Comparison of ENCODE assay signal across 8 mouse cellular contexts in the genomic region with DNA sequence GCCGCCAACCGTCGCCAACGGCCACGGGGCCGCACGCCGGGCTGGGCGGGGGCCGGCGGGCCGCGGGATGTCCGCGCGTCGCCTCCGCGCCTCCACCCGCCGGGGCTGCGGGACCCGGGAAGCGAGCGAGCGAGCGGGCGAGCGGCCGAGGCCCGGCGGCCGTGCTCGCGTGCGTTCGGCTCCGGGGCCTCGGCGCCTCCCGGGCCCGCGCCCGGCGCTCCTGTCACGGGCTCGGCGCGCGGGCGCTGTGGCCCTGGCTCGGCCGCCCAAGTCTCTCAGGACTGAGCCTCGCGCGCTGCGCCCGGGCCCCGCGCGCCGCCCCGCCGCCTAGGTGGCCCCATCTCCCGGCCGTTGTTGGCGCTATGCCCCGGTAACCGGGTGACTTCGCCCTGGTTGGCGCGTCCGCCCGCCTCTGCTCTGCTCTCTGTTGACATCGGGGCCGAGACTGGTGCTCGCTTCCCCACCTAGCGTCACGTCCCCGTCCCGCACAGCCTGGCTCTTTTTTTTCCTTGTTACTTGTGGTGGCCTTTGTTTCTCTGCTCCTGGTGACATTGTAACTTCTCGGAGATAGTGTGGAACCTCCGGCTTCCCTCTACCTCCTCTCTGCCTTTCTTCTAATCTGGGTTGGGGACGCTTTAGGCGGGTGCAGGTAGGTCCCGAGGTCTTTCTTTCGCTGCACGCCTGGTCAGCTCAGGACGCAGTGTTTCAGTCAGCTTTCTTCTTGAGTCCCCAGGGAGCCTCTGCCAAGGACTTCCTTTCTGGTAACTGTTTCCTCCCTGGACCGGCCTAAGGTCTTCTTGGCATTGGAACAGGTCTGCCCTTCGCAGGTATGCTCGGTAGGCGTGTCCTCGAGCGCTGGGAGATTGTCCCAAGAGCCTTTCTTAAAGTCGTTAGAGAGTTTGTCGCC. TPM values are rescaled to one million over a fixed set of nuclear protein-coding genes. Genes with fewer than 3 reads are reported as not detected.
A peak's percentile ranks its signal among the peaks of the same experiment; 100 is the strongest.
DNase-seq lines count a peak whose midpoint lies in the region; ATAC-seq and TF ChIP-seq lines count a peak whose summit lies in the region.

No protein-coding gene starts in this region.

- peak overlapping the region; percentile 99 for H3K9ac ChIP-seq in heart, embryonic 13.5 days
- H3K9ac ChIP-seq in kidney, postnatal 0 days (ENCODE audit: low read depth, low read length), result peak overlapping the region; percentile 100
- peak overlapping the region; percentile 98 for H3K9ac ChIP-seq in liver, embryonic 15.5 days
- H3K9ac ChIP-seq in neural tube, embryonic 13.5 days, result peak overlapping the region; percentile 99

- peak overlapping the region; percentile 43 for H3K27ac ChIP-seq in embryonic fibroblast, embryonic 13.5 days (ENCODE audit: insufficient read depth, low read length)
- H3K27ac ChIP-seq in heart, embryonic 13.5 days (replicated peaks), result peak overlapping the region; percentile 97
- H3K27ac ChIP-seq in kidney, postnatal 0 days, result peak overlapping the region; percentile 99
- H3K27ac ChIP-seq in liver, embryonic 15.5 days (replicated peaks), result peak overlapping the region; percentile 98
- H3K27ac ChIP-seq in neural tube, embryonic 13.5 days (replicated peaks), result peak overlapping the region; percentile 98

- peak overlapping the region; percentile 97 for H3K4me2 ChIP-seq in heart, embryonic 13.5 days
- H3K4me2 ChIP-seq in kidney, postnatal 0 days (ENCODE audit: low read length), result peak overlapping the region; percentile 63
- H3K4me2 ChIP-seq in liver, embryonic 15.5 days, result peak overlapping the region; percentile 94
- H3K4me2 ChIP-seq in neural tube, embryonic 13.5 days, result peak overlapping the region; percentile 97

- H3K4me3 ChIP-seq in C2C12 (ENCODE audit: insufficient read depth, poor library complexity, severe bottlenecking), result peak overlapping the region; percentile 97
- peak overlapping the region; percentile 82 for H3K4me3 ChIP-seq in embryonic fibroblast, embryonic 13.5 days (ENCODE audit: insufficient read depth, low read length)
- peak overlapping the region; percentile 86 for H3K4me3 ChIP-seq in heart, embryonic 13.5 days
- peak overlapping the region; percentile 96 for H3K4me3 ChIP-seq in kidney, postnatal 0 days (replicated peaks; ENCODE audit: low read depth, low read length)
- peak overlapping the region; percentile 93 for H3K4me3 ChIP-seq in liver, embryonic 15.5 days (replicated peaks)
- peak overlapping the region; percentile 95 for H3K4me3 ChIP-seq in neural tube, embryonic 13.5 days

- peak overlapping the region; percentile 92 for H3ac ChIP-seq in C2C12 (ENCODE audit: control insufficient read depth, insufficient read length, low read depth)

- TF ChIP-seq CTCF in C2C12 (IDR thresholded peaks at IDR 0.05; ENCODE audit: control insufficient read depth, insufficient read depth, insufficient read length), result no peak
- TF ChIP-seq CTCF in embryonic fibroblast, embryonic 13.5 days (IDR thresholded peaks at IDR 0.05; ENCODE audit: borderline replicate concordance, insufficient read depth, low read length), result 0 out of 2 replicates have a peak, but pooled peaks have one; percentile 2
- TF ChIP-seq CTCF in kidney, postnatal 0 days (IDR thresholded peaks at IDR 0.05; ENCODE audit: low read depth), result peak; percentile 33; the same call in 1 of the 2 replicates

- H3K79me3 ChIP-seq in C2C12 (ENCODE audit: low read depth), result peaks cover 33% of the 10 kb centered on the region

- DNase-seq in adrenal gland, postnatal 25 days, result peak; percentile 77
- peak; percentile 67 for DNase-seq in kidney, postnatal 0 days (ENCODE audit: low spot score)
- peak; percentile 78 for DNase-seq in thymus, postnatal 14 days

- peaks cover 25% of the 10 kb centered on the region for H3K36me3 ChIP-seq in C2C12 (ENCODE audit: control insufficient read depth, insufficient read depth)
- H3K36me3 ChIP-seq in heart, embryonic 13.5 days, result peaks cover 33% of the 10 kb centered on the region
- H3K36me3 ChIP-seq in kidney, postnatal 0 days (ENCODE audit: insufficient read depth, low read length), result 0 out of 2 replicates have a peak, but pooled peaks cover 7% of the 10 kb centered on the region
- H3K36me3 ChIP-seq in liver, embryonic 15.5 days (replicated peaks), result peaks cover 27% of the 10 kb centered on the region
- H3K36me3 ChIP-seq in neural tube, embryonic 13.5 days, result peaks cover 25% of the 10 kb centered on the region

- peaks cover 11% of the 10 kb centered on the region for H3K4me1 ChIP-seq in embryonic fibroblast, embryonic 13.5 days (ENCODE audit: control insufficient read depth, insufficient read depth, low read length)
- peaks cover 73% of the 10 kb centered on the region for H3K4me1 ChIP-seq in heart, embryonic 13.5 days
- peaks cover 30% of the 10 kb centered on the region for H3K4me1 ChIP-seq in kidney, postnatal 0 days (replicated peaks; ENCODE audit: insufficient read depth, low read length)
- peaks cover 85% of the 10 kb centered on the region for H3K4me1 ChIP-seq in liver, embryonic 15.5 days (replicated peaks)
- peaks cover 64% of the 10 kb centered on the region for H3K4me1 ChIP-seq in neural tube, embryonic 13.5 days (replicated peaks)

- no peaks in the 10 kb centered on the region for H3K9me3 ChIP-seq in heart, embryonic 13.5 days
- H3K9me3 ChIP-seq in kidney, postnatal 0 days (replicated peaks; ENCODE audit: low read length), result no peaks in the 10 kb centered on the region
- H3K9me3 ChIP-seq in liver, embryonic 15.5 days (replicated peaks), result no peaks in the 10 kb centered on the region
- no peaks in the 10 kb centered on the region for H3K9me3 ChIP-seq in neural tube, embryonic 13.5 days

- no peak; the same call in 1 of the 2 replicates for TF ChIP-seq POLR2A in embryonic fibroblast, embryonic 13.5 days (IDR thresholded peaks at IDR 0.05; ENCODE audit: low read depth, low read length)

- peaks cover 48% of the 10 kb centered on the region for H3K79me2 ChIP-seq in C2C12 (ENCODE audit: control insufficient read depth, insufficient read depth)

- H3K27me3 ChIP-seq in C2C12 (ENCODE audit: control insufficient read depth, insufficient read depth, insufficient read length), result no peaks in the 10 kb centered on the region
- no peaks in the 10 kb centered on the region for H3K27me3 ChIP-seq in heart, embryonic 13.5 days (replicated peaks)
- H3K27me3 ChIP-seq in kidney, postnatal 0 days (ENCODE audit: insufficient read depth, low read length), result no peaks in the 10 kb centered on the region
- H3K27me3 ChIP-seq in liver, embryonic 15.5 days, result no peaks in the 10 kb centered on the region
- no peaks in the 10 kb centered on the region for H3K27me3 ChIP-seq in neural tube, embryonic 13.5 days

- under 1% methylated on average over 94 of the region's 97 CpGs for WGBS in heart, embryonic 13.5 days
- WGBS in kidney, postnatal 0 days, result under 1% methylated on average over 57 of the region's 97 CpGs
- under 1% methylated on average over 97 of the region's 97 CpGs for WGBS in liver, embryonic 15.5 days (ENCODE audit: insufficient replicate concordance)
- 2% methylated on average over 60 of the region's 97 CpGs for WGBS in neural tube, embryonic 13.5 days

- no peak; the same call in 1 of the 2 replicates for ATAC-seq in heart, embryonic 13.5 days (ENCODE audit: extremely low read depth, insufficient number of reproducible peaks, low FRiP score, low TSS enrichment)
- peak; percentile 1; the same call in 1 of the 2 replicates for ATAC-seq in kidney, postnatal 0 days (replicated peaks; ENCODE audit: low FRiP score, low read depth)
- ATAC-seq in liver, embryonic 15.5 days (ENCODE audit: insufficient read depth), result peak; percentile 4
- ATAC-seq in neural tube, embryonic 13.5 days (ENCODE audit: low read depth), result peak; percentile 16

TF ChIP-seq in C2C12, 6 proteins besides CTCF, POLR2A, EP300 and RAD21:
- TF ChIP-seq CEBPB (IDR thresholded peaks at IDR 0.05; ENCODE audit: low read depth) (no peak), USF1 (IDR thresholded peaks at IDR 0.05; ENCODE audit: low read depth) (no peak), MYOD1 (IDR thresholded peaks at IDR 0.05; ENCODE audit: control insufficient read depth, insufficient read length, low read depth) (no peak), MYOG (IDR thresholded peaks at IDR 0.05; ENCODE audit: control insufficient read depth, extremely low read depth, insufficient read length) (no peak), MAX (IDR thresholded peaks at IDR 0.05) (no peak), FOSL1 (IDR thresholded peaks at IDR 0.05; ENCODE audit: insufficient read depth, low read length, poor library complexity, severe bottlenecking) (no peak)

RNA-seq across cellular contexts. Expression of a gene that starts 1.5 kb away (rescaled TPM):
- 25.9 TPM for polyA plus RNA-seq in C2C12 (2012; fragmentation: generic; extraction: Trizol)
- 33.2 and 35.7 TPM in 2 replicates for total RNA-seq in adrenal gland, postnatal 25 days (2021)
- 32.1 and 38.9 TPM in 2 replicates for polyA plus RNA-seq in embryonic fibroblast, embryonic 13.5 days (2011; ENCODE audit: insufficient read length, low read depth, missing spikeins)
- 23.1 and 30.4 TPM in 2 replicates for polyA plus RNA-seq in heart, embryonic 13.5 days (2015; fragmentation: Nextera tagmentation; extraction: Ambion mirVana)
- polyA plus RNA-seq in kidney, postnatal 0 days (2015; fragmentation: Nextera tagmentation; extraction: Ambion mirVana), result 23.1 and 24.6 TPM in 2 replicates
- 15.2 and 20.6 TPM in 2 replicates for polyA plus RNA-seq in liver, embryonic 15.5 days (2015; fragmentation: Nextera tagmentation; extraction: Ambion mirVana)
- 59.9 and 60.1 TPM in 2 replicates for polyA plus RNA-seq in neural tube, embryonic 13.5 days (2015; fragmentation: Nextera tagmentation; extraction: Ambion mirVana)

RNA-seq across cellular contexts. Expression of a gene that starts 6.3 kb away (rescaled TPM):
- not detected for polyA plus RNA-seq in C2C12 (2012; fragmentation: generic; extraction: Trizol)
- 1.6 TPM in 1 of 2 replicates, not detected in the other for total RNA-seq in adrenal gland, postnatal 25 days (2021)
- polyA plus RNA-seq in embryonic fibroblast, embryonic 13.5 days (2011; ENCODE audit: insufficient read length, low read depth, missing spikeins), result 0.53 and 3.5 TPM in 2 replicates
- polyA plus RNA-seq in heart, embryonic 13.5 days (2015; fragmentation: Nextera tagmentation; extraction: Ambion mirVana), result 0.12 and 0.31 TPM in 2 replicates
- 0.12 and 0.23 TPM in 2 replicates for polyA plus RNA-seq in kidney, postnatal 0 days (2015; fragmentation: Nextera tagmentation; extraction: Ambion mirVana)
- 3.2 and 4.5 TPM in 2 replicates for polyA plus RNA-seq in liver, embryonic 15.5 days (2015; fragmentation: Nextera tagmentation; extraction: Ambion mirVana)
- 0.23 and 0.31 TPM in 2 replicates for polyA plus RNA-seq in neural tube, embryonic 13.5 days (2015; fragmentation: Nextera tagmentation; extraction: Ambion mirVana)

RNA-seq across cellular contexts. Expression of a gene that starts 43.5 kb away (rescaled TPM):
- polyA plus RNA-seq in C2C12 (2012; fragmentation: generic; extraction: Trizol), result 112 TPM
- total RNA-seq in adrenal gland, postnatal 25 days (2021), result 56.6 and 57.8 TPM in 2 replicates
- 125 and 185 TPM in 2 replicates for polyA plus RNA-seq in embryonic fibroblast, embryonic 13.5 days (2011; ENCODE audit: insufficient read length, low read depth, missing spikeins)
- polyA plus RNA-seq in heart, embryonic 13.5 days (2015; fragmentation: Nextera tagmentation; extraction: Ambion mirVana), result 16.1 and 17.3 TPM in 2 replicates
- 9.2 and 10.2 TPM in 2 replicates for polyA plus RNA-seq in kidney, postnatal 0 days (2015; fragmentation: Nextera tagmentation; extraction: Ambion mirVana)
- polyA plus RNA-seq in liver, embryonic 15.5 days (2015; fragmentation: Nextera tagmentation; extraction: Ambion mirVana), result 38.2 and 42.4 TPM in 2 replicates
- 38.7 and 38.9 TPM in 2 replicates for polyA plus RNA-seq in neural tube, embryonic 13.5 days (2015; fragmentation: Nextera tagmentation; extraction: Ambion mirVana)

Comparison
In these comparisons a context has a peak if more than half of its experiments do, and no peak if none do; other contexts are left out.
1. H3K27ac ChIP-seq: peak in every context shown above with its lines; median percentile 99 in kidney, postnatal 0 days; 98 in liver, embryonic 15.5 days; 98 in neural tube, embryonic 13.5 days; 97 in heart, embryonic 13.5 days; 43 in embryonic fibroblast, embryonic 13.5 days.